In genomic region chr8:84067911-84068310, GRCm38 (mm10) we compare ENCODE assay signal across 8 mouse cellular contexts. TPM values are rescaled to one million over a fixed set of nuclear protein-coding genes. Genes with fewer than 3 reads are reported as not detected.
DNase-seq lines count a peak whose midpoint lies in the region; ATAC-seq and TF ChIP-seq lines count a peak whose summit lies in the region.

No protein-coding gene starts in this region.

- peak overlapping the region; percentile 92; the same call in 1 of the 2 replicates for H3K9ac ChIP-seq in kidney, postnatal 0 days (ENCODE audit: low read depth, low read length)
- H3K9ac ChIP-seq in embryonic facial prominence, embryonic 14.5 days (ENCODE audit: low read depth, low read length) = no peak overlapping the region
- no peak overlapping the region for H3K9ac ChIP-seq in intestine, embryonic 15.5 days
- H3K9ac ChIP-seq in neural tube, embryonic 12.5 days = no peak overlapping the region

- intact Hi-C loops in left cerebral cortex, postnatal 14 days (cut with DNase I) = no loop called here

- 64% methylated on average over 7 of the region's 7 CpGs for WGBS in kidney, postnatal 0 days
- 82% methylated on average over 7 of the region's 7 CpGs for WGBS in embryonic facial prominence, embryonic 14.5 days
- 76% methylated on average over 7 of the region's 7 CpGs for WGBS in intestine, embryonic 15.5 days
- WGBS in neural tube, embryonic 12.5 days = 89% methylated on average over 7 of the region's 7 CpGs

- ATAC-seq in kidney, postnatal 0 days (replicated peaks; ENCODE audit: low FRiP score, low read depth) = no peak
- no peak for ATAC-seq in embryonic facial prominence, embryonic 14.5 days (ENCODE audit: low read depth)
- no peak for ATAC-seq in intestine, embryonic 15.5 days
- no peak for ATAC-seq in neural tube, embryonic 12.5 days (ENCODE audit: low FRiP score, low read depth)
- no peak for ATAC-seq in erythroid progenitor cell, adult 5-6 weeks (replicated peaks; ENCODE audit: low FRiP score, poor library complexity, severe bottlenecking)

- H3K27me3 ChIP-seq in kidney, postnatal 0 days (ENCODE audit: insufficient read depth, low read length) = no peaks in the 10 kb centered on the region
- no peaks in the 10 kb centered on the region for H3K27me3 ChIP-seq in embryonic facial prominence, embryonic 14.5 days (replicated peaks; ENCODE audit: control insufficient read depth, insufficient read depth, low read length)
- H3K27me3 ChIP-seq in intestine, embryonic 15.5 days (replicated peaks) = no peaks in the 10 kb centered on the region
- no peaks in the 10 kb centered on the region for H3K27me3 ChIP-seq in neural tube, embryonic 12.5 days (replicated peaks)

- H3K27ac ChIP-seq in kidney, postnatal 0 days = no peak overlapping the region; the same call in 1 of the 2 replicates
- H3K27ac ChIP-seq in embryonic facial prominence, embryonic 14.5 days (replicated peaks; ENCODE audit: low read depth, low read length) = no peak overlapping the region
- no peak overlapping the region for H3K27ac ChIP-seq in intestine, embryonic 15.5 days
- H3K27ac ChIP-seq in neural tube, embryonic 12.5 days = no peak overlapping the region

- peaks cover 38% of the 10 kb centered on the region for H3K4me1 ChIP-seq in kidney, postnatal 0 days (replicated peaks; ENCODE audit: insufficient read depth, low read length)
- H3K4me1 ChIP-seq in embryonic facial prominence, embryonic 14.5 days (ENCODE audit: control insufficient read depth, insufficient read depth, low read length) = peaks cover 7% of the 10 kb centered on the region
- peaks cover 34% of the 10 kb centered on the region for H3K4me1 ChIP-seq in intestine, embryonic 15.5 days (replicated peaks)
- H3K4me1 ChIP-seq in neural tube, embryonic 12.5 days = peaks cover 43% of the 10 kb centered on the region

- peak overlapping the region; percentile 56 for H3K4me2 ChIP-seq in kidney, postnatal 0 days (ENCODE audit: low read length)
- H3K4me2 ChIP-seq in embryonic facial prominence, embryonic 14.5 days (ENCODE audit: low read depth, low read length) = peak overlapping the region; percentile 56
- peak overlapping the region; percentile 56 for H3K4me2 ChIP-seq in intestine, embryonic 15.5 days (replicated peaks)
- H3K4me2 ChIP-seq in neural tube, embryonic 12.5 days (replicated peaks) = peak overlapping the region; percentile 56

- H3K9me3 ChIP-seq in kidney, postnatal 0 days (replicated peaks; ENCODE audit: low read length) = no peaks in the 10 kb centered on the region
- H3K9me3 ChIP-seq in embryonic facial prominence, embryonic 14.5 days (ENCODE audit: control insufficient read depth, low read length) = no peaks in the 10 kb centered on the region
- H3K9me3 ChIP-seq in intestine, embryonic 15.5 days = no peaks in the 10 kb centered on the region
- H3K9me3 ChIP-seq in neural tube, embryonic 12.5 days = no peaks in the 10 kb centered on the region

- no peaks in the 10 kb centered on the region for H3K36me3 ChIP-seq in kidney, postnatal 0 days (ENCODE audit: insufficient read depth, low read length)
- H3K36me3 ChIP-seq in embryonic facial prominence, embryonic 14.5 days (ENCODE audit: control insufficient read depth, insufficient read depth, low read length) = no peaks in the 10 kb centered on the region
- H3K36me3 ChIP-seq in intestine, embryonic 15.5 days = no peaks in the 10 kb centered on the region
- H3K36me3 ChIP-seq in neural tube, embryonic 12.5 days = no peaks in the 10 kb centered on the region

- no peak for DNase-seq in kidney, postnatal 0 days (ENCODE audit: low spot score)
- DNase-seq in kidney, adult 18-20 months = no peak
- DNase-seq in embryonic facial prominence, embryonic 14.5 days (ENCODE audit: low spot score) = no peak
- no peak for DNase-seq in left cerebral cortex, postnatal 14 days (ENCODE audit: low spot score in 2 of 2)
- no peak for DNase-seq in urinary bladder, postnatal 25 days (ENCODE audit: low spot score)

- no peak for TF ChIP-seq CTCF in kidney, postnatal 0 days (IDR thresholded peaks at IDR 0.05; ENCODE audit: low read depth)

- no peak overlapping the region for H3K4me3 ChIP-seq in kidney, postnatal 0 days (replicated peaks; ENCODE audit: low read depth, low read length)
- H3K4me3 ChIP-seq in embryonic facial prominence, embryonic 14.5 days (ENCODE audit: low read depth, low read length) = peak overlapping the region; percentile 95; the same call in 1 of the 2 replicates
- peak overlapping the region; percentile 100; the same call in 1 of the 2 replicates for H3K4me3 ChIP-seq in intestine, embryonic 15.5 days (replicated peaks)
- peak overlapping the region; percentile 95 for H3K4me3 ChIP-seq in neural tube, embryonic 12.5 days

RNA-seq across cellular contexts. Expression of gene Rfx1, which starts 1.3 kb away (rescaled TPM):
- polyA plus RNA-seq in kidney, postnatal 0 days (2015; fragmentation: Nextera tagmentation; extraction: Ambion mirVana) = 6.7 and 7.4 TPM in 2 replicates
- 9.1 and 10.0 TPM in 2 replicates for polyA plus RNA-seq in embryonic facial prominence, embryonic 14.5 days (2014; fragmentation: Nextera tagmentation; extraction: Ambion mirVana)
- 7.3 and 7.9 TPM in 2 replicates for polyA plus RNA-seq in intestine, embryonic 15.5 days (2015; fragmentation: Nextera tagmentation; extraction: Ambion mirVana)
- polyA plus RNA-seq in neural tube, embryonic 12.5 days (2016; fragmentation: Nextera tagmentation; extraction: Ambion mirVana) = 9.1 and 9.3 TPM in 2 replicates
- 7.2 and 14.7 TPM in 2 replicates for total RNA-seq in erythroid progenitor cell, adult 5-6 weeks (2015; ENCODE audit: low replicate concordance)
- total RNA-seq in erythroid progenitor cell, adult 5-6 weeks (2017; ENCODE audit: low replicate concordance) = 2.5 and 8.5 TPM in 2 replicates
- 10 to 100 TPM; 18.5 to 21.1 TPM for total RNA-seq in left cerebral cortex, postnatal 14 days (2021)

RNA-seq across cellular contexts. Expression of gene Gm10643, which starts 3.0 kb away (rescaled TPM):
- polyA plus RNA-seq in kidney, postnatal 0 days (2015; fragmentation: Nextera tagmentation; extraction: Ambion mirVana) = 1.8 TPM in 2 replicates
- polyA plus RNA-seq in embryonic facial prominence, embryonic 14.5 days (2014; fragmentation: Nextera tagmentation; extraction: Ambion mirVana) = 2.1 and 2.3 TPM in 2 replicates
- 0.92 and 1.3 TPM in 2 replicates for polyA plus RNA-seq in intestine, embryonic 15.5 days (2015; fragmentation: Nextera tagmentation; extraction: Ambion mirVana)
- 1.6 and 2.2 TPM in 2 replicates for polyA plus RNA-seq in neural tube, embryonic 12.5 days (2016; fragmentation: Nextera tagmentation; extraction: Ambion mirVana)
- total RNA-seq in erythroid progenitor cell, adult 5-6 weeks (2015; ENCODE audit: low replicate concordance) = 1.1 TPM in 1 of 2 replicates, not detected in the other
- total RNA-seq in erythroid progenitor cell, adult 5-6 weeks (2017; ENCODE audit: low replicate concordance) = 0.77 and 1.2 TPM in 2 replicates
- 1 to 10 TPM; 3.9 to 4.0 TPM for total RNA-seq in left cerebral cortex, postnatal 14 days (2021)

RNA-seq across cellular contexts. Expression of gene Rln3, which starts 23.1 kb away (rescaled TPM):
- not detected in 2 replicates for polyA plus RNA-seq in kidney, postnatal 0 days (2015; fragmentation: Nextera tagmentation; extraction: Ambion mirVana)
- 0.47 TPM in 1 of 2 replicates, not detected in the other for polyA plus RNA-seq in embryonic facial prominence, embryonic 14.5 days (2014; fragmentation: Nextera tagmentation; extraction: Ambion mirVana)
- 0.28 and 0.31 TPM in 2 replicates for polyA plus RNA-seq in intestine, embryonic 15.5 days (2015; fragmentation: Nextera tagmentation; extraction: Ambion mirVana)
- polyA plus RNA-seq in neural tube, embryonic 12.5 days (2016; fragmentation: Nextera tagmentation; extraction: Ambion mirVana) = not detected in 2 replicates
- not detected in 2 replicates for total RNA-seq in erythroid progenitor cell, adult 5-6 weeks (2015; ENCODE audit: low replicate concordance)
- not detected in 2 replicates for total RNA-seq in erythroid progenitor cell, adult 5-6 weeks (2017; ENCODE audit: low replicate concordance)
- total RNA-seq in left cerebral cortex, postnatal 14 days (2021) = not detected

RNA-seq across cellular contexts. Expression of gene Il27ra, which starts 25.5 kb away (rescaled TPM):
- 1.2 and 1.3 TPM in 2 replicates for polyA plus RNA-seq in kidney, postnatal 0 days (2015; fragmentation: Nextera tagmentation; extraction: Ambion mirVana)
- 1.5 and 1.8 TPM in 2 replicates for polyA plus RNA-seq in embryonic facial prominence, embryonic 14.5 days (2014; fragmentation: Nextera tagmentation; extraction: Ambion mirVana)
- 1.3 and 1.5 TPM in 2 replicates for polyA plus RNA-seq in intestine, embryonic 15.5 days (2015; fragmentation: Nextera tagmentation; extraction: Ambion mirVana)
- 0.28 and 0.29 TPM in 2 replicates for polyA plus RNA-seq in neural tube, embryonic 12.5 days (2016; fragmentation: Nextera tagmentation; extraction: Ambion mirVana)
- total RNA-seq in erythroid progenitor cell, adult 5-6 weeks (2015; ENCODE audit: low replicate concordance) = 1.4 TPM in 1 of 2 replicates, not detected in the other
- 0.51 and 0.61 TPM in 2 replicates for total RNA-seq in erythroid progenitor cell, adult 5-6 weeks (2017; ENCODE audit: low replicate concordance)
- 1 to 10 TPM in 1 of 2 experiments, under 1 TPM in 1; 0.63 to 1.4 TPM for total RNA-seq in left cerebral cortex, postnatal 14 days (2021)

RNA-seq across cellular contexts. Expression of gene Dcaf15, which starts 36.7 kb away (rescaled TPM):
- 7.5 TPM in 2 replicates for polyA plus RNA-seq in kidney, postnatal 0 days (2015; fragmentation: Nextera tagmentation; extraction: Ambion mirVana)
- 8.4 and 9.9 TPM in 2 replicates for polyA plus RNA-seq in embryonic facial prominence, embryonic 14.5 days (2014; fragmentation: Nextera tagmentation; extraction: Ambion mirVana)
- 8.4 and 9.9 TPM in 2 replicates for polyA plus RNA-seq in intestine, embryonic 15.5 days (2015; fragmentation: Nextera tagmentation; extraction: Ambion mirVana)
- polyA plus RNA-seq in neural tube, embryonic 12.5 days (2016; fragmentation: Nextera tagmentation; extraction: Ambion mirVana) = 18.0 and 19.6 TPM in 2 replicates
- total RNA-seq in erythroid progenitor cell, adult 5-6 weeks (2015; ENCODE audit: low replicate concordance) = 8.8 and 17.7 TPM in 2 replicates
- total RNA-seq in erythroid progenitor cell, adult 5-6 weeks (2017; ENCODE audit: low replicate concordance) = 11.9 and 13.6 TPM in 2 replicates
- total RNA-seq in left cerebral cortex, postnatal 14 days (2021) = 10 to 100 TPM; 21.2 to 21.5 TPM
